Mouse (Mus musculus) frontal cortex, postnatal 10 days (tissue): ENCODE data around the gene Arl1.
"Not testable (repeated sequence)": the region's sequence is repeated elsewhere in the genome, so short reads cannot be mapped to it uniquely, and the experiment has no call there.

Experiments used
- DNase-seq, 2 experiments: peaks; one replicate each; pipeline ENCODE4 v3.0.0; 2022; ENCODE audit warnings: low spot score in 2 of 2, mixed read lengths in 1 of 2

Gene Arl1

GRCm38 (mm10) chr10:88761524-88762212, 31.0 kb downstream of the Arl1 start:
- DNase-seq, result no peak

- no peak for DNase-seq
These were observed 34.9 kb downstream of the Arl1 start for GRCm38 (mm10) chr10:88765431-88766142.

- no peak for DNase-seq
These were observed 38.3 kb downstream of the Arl1 start for GRCm38 (mm10) chr10:88768961-88769360.

GRCm38 (mm10) chr10:88769676-88770075, 39.0 kb downstream of the Arl1 start:
- DNase-seq, result no peak

GRCm38 (mm10) chr10:88772965-88773364, 42.3 kb downstream of the Arl1 start:
- not testable (repeated sequence) for DNase-seq

GRCm38 (mm10) chr10:88776206-88776605, 45.5 kb downstream of the Arl1 start:
- no peak for DNase-seq

GRCm38 (mm10) chr10:88780716-88781115, 50.1 kb downstream of the Arl1 start:
- DNase-seq, result no peak

- DNase-seq, result not testable (repeated sequence)
These were observed 52.5 kb downstream of the Arl1 start for GRCm38 (mm10) chr10:88783135-88783534.

- DNase-seq, result no peak
These were observed 53.3 kb downstream of the Arl1 start for GRCm38 (mm10) chr10:88783941-88784340.

- DNase-seq, result no peak
These were observed 53.9 kb downstream of the Arl1 start for GRCm38 (mm10) chr10:88784513-88784931.

- no peak for DNase-seq
These were observed 63.0 kb downstream of the Arl1 start for GRCm38 (mm10) chr10:88793671-88794070.
